Mouse (Mus musculus) lung, postnatal 36 days (tissue): ENCODE data around the gene Sh3bp2.
"Not testable (repeated sequence)": the region's sequence is repeated elsewhere in the genome, so short reads cannot be mapped to it uniquely, and the experiment has no call there.

Experiments used
- DNase-seq: peaks from one replicate; pipeline ENCODE4 v3.0.0; 2022; ENCODE audit warnings: mixed read lengths

Sh3bp2 gene

DNA sequence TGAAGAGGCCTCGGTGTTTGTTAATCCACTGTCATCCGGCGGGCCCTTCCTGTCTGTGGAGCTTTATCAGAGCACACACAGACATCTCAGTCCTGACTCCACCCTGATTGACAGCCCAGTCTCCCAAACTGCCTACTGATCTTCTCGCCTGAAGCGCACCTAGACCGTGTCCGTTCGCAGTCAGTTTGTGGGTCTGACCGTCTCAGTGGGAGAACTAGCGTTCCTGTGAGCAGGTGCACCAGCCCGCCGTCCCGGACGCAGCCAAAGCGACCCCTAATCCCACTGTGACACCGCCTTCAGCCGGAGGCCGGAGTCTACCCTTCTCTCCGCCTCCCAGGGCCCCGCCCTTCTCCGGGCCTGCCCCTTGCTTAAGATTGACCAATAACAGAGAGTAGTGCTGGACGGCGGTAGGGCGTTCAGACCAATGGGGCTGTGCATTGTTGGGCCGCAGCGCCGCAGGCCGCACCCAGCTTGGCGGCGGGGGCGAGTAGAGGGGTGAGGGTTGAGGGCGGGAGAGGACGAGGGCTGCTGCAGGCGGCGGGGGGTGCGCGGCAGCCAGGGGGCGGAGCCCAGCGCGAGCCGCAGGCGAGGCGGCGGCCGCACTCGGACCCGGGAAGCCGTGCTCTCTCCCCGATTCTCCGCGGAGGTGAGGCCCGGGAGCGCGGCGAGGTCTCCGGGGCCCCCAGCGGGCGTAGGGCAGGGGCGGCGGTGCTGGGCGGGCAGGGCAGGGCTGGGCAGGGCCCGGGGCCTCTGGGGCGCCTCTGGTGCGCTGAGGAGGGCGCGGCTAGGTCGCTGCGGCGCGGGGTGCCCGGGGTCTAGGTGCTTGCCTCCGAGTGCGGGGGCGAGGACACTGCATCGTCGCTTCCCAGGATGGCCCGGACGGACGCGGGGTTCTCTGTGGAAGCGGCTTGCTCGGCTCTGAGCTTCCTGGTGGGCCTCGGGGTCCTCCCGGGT is 47.9 kb downstream of the Sh3bp2 start, which contains the start of gene Add1:
Gene Add1 (plus strand): TSS at position 397 of the 954 bp plus-strand sequence.
- DNase-seq = peak; percentile 97

DNA sequence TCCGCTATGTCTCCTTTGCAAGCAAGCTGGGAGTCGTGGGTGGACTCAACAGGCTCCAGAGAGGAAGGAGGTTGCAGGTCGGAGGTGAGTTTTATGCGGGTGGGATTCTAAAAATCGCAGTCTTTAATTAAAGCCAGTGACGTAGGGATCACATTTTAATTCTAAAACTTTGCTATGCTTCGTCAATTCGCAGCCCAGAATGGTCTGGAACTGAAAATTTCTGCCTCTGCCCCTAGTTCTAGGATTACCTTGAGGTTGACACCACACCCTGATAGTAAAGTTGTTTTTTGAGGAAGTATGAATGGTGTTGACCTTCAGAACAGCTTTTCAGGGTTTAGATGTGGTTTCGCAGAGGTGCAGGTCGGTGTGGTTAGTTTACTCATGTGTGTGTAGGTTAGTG is 49.1 kb downstream of the Sh3bp2 start:
- DNase-seq = peak; percentile 18

DNA sequence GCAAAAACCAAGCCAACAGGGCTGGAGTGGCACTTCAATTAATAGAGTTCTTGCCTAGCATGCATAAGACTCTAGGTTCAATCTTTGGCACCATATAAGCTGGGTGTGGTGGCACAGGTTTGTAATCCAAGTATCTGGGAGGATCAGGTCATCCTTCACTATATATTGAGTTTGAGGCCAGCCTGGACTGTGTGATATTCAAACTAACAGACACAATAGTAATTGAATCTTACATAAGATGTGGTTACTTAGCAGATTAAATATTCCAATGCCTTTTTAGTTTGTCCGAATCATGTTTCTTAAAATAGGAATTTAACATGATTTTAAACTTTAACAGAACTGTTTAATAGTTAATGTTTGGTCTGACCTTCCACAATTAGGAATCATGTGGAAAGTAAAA is 50.6 kb downstream of the Sh3bp2 start:
- DNase-seq = no peak

DNA sequence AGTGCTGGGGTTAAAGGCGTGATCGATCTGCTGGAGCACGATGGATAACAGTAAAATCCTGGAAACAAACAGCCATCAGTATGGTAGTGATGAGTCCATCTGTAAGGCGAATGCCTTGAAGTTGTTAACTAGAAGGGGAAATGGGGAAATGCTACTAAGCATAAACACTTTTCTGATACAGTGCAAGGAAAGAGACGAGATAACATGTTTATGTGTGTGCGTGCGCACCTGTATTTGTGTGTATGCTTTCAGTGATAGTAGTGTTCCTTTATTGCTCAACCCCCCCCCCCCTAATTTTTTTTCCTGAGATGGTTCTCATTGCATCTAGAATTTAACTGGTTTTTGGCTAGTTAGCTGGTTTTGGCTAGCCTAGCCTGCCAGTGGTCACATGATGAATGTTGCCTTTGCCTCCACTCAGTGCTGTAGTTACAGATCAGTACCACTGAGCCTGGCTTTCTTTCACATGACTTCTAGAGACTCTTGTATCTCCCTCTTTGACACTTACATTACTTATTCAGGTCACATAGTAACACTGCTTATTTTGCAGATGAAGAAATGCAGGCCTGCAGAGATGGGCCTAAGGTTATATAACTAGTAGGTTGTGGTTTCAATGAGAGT is 52.5 kb downstream of the Sh3bp2 start:
- DNase-seq = no peak

DNA sequence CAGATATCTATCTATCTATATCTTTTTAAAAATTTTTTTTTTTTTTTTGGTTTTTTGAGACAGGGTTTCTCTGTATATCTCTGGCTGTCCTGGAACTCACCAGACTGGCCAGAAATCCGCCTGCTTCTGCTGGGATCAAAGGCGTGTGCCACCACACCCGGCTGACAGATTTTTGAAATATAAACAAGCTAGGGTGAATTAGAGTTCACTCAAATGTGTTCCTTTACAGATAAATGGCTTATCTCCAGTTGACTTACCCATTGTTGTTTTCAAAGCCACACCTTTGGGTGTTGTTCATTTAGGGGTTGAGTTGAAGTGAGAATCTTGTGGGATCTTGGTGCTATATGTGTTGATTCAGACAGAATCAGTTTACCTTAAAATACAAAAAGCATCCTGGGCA is 53.7 kb downstream of the Sh3bp2 start:
- DNase-seq = peak; percentile 24

DNA sequence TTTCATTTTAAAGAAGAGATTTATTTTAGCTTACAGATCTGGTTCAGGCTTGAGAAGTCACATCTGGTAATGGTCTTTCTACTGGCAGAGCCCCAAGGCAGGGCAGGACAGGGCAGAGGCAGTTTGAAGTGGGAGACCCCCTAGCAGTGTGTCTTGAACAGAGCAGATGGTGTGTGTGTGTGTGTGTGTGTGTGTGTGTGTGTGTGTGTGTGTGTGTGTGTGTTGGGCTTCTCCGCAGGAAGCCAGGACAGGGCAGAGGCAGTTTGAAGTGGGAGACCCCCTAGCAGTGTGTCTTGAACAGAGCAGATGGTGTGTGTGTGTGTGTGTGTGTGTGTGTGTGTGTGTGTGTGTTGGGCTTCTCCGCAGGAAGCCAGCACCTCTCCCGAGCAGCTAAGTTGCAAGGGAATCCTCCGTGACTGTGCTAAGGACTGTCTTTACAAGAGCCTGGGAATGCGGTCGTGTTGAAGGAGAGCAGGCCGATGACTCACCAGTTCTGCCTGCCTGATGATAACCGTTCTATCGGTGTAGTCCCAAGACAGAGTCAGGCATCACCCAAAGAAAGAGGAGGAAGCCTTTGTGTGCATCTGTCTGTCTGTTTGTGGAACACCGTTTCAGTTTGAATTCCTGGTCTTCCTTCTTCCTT is 56.2 kb downstream of the Sh3bp2 start:
- DNase-seq = peak; percentile 27

DNA sequence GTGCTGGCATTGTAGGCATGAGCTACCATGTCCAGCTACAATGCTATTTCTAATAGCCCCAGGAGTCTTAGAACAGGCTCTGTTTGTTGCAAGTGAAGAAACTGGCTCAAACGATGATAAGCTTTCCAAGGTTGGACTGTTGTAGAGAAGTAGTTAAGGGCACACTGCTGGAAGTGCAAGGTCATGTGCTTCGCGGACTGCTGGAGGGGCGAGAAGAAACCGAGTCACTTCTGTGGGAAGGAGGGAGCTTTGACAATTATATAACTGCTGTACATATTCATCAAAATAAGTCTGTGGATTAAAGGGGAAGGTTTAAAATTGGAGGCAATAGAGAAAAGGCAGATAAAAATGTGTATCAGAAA is 56.7 kb downstream of the Sh3bp2 start:
- DNase-seq = no peak

DNA sequence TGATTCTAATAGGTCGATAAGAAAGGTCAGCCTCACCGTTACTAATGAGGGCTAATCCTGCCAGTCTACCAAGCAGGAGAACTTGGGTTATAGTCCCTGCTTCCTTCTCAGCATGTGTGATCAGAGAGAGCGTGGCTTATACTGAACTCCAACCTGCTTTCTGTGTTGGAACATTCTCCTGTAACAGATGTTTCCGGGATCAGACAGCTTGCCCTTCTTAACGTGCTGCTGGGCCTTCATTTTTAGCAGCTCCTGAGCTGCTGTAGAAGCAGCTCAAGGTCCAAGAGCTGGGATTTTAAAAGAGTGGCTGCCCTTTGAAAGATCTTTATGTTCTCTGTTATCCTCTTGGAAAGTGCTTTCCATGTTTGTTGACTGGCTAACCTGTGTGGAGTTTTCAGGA is 59.6 kb downstream of the Sh3bp2 start:
- DNase-seq = no peak

DNA sequence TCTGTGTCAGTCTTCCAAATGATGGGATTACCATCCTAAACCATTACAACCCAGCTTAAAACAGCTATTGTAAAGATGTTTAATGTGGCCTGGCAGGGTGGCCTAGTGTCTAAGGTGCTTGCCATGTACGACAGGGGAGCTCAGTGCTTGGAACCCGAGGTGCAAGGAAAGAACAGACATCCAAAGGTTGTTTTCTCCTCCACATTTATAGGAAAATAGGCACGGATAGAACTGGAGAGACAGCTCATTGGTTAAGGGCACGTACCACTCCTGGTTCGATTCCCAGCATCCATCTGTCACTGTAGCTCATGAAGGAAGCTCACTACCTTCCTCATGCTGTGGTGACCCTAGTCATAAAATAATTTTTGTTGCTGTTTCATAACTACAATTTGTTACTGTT is 62.2 kb downstream of the Sh3bp2 start:
- no peak for DNase-seq

DNA sequence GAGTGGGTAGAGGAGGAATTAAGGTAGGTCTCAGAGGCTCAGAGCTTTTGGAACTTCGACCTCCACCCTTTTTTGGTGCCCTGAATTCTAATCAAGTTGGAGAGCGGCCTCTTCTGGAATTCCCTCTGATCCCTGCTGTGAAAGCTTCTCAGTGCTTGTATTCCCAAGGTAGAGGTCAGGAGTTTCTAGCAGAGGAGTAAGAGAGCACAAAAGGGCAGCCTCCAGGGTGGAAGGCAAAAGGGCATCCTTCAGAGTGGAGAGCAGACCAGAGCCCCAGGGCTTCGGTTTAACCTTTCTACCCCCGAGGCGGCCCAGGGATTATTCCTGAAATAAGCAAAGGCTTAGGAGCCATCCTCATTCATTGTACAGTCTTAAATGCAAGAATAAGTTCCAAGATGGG is 64.4 kb downstream of the Sh3bp2 start:
- no peak for DNase-seq

DNA sequence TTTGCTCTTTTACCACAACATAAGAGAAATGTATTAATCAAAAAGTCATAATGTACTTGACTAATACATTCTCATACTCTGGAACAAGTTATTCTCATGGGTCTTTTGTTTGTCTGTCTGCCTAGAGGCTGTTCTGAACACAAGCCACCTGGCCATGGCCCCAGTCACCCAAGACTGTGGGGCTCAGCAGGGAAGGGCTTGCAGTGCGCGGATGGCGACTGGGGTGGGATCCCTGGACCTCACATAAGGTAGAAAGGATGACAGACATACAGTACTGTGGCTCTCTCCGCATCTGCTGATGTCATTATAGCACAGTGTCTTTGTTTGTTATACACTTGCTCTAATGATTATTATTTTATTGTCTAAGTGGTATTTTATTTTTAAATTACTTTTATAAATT is 65.1 kb downstream of the Sh3bp2 start:
- no peak for DNase-seq

DNA sequence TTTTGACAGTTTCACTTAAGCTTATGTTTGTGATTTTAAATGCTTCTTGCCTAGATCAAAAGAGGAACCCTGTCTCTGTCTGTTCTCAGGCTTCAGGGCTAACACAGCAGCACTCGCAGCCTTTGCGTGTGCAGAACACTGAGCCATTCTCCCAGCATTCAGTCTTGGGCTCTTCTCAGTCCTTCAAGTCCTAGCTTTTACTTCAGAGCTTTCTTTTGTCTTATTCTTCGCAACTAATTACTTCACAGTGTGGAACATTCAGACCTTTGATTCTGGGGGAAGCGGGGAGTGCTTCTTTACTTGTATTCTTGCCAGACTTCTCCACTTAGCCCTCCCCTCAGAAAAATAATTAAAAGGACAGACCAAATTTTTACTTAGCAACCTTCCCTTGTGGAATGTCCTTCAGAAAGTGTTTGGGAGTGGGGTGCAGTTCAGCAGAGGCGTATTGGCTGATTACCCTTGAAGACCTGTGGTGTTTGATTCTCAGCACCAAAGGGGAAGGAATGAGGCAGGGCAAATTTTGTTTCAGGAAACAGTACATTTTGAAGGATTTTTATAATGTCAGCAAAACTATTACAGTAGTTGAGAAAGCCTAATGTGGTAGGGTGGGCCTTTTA is 65.9 kb downstream of the Sh3bp2 start:
- DNase-seq = no peak

DNA sequence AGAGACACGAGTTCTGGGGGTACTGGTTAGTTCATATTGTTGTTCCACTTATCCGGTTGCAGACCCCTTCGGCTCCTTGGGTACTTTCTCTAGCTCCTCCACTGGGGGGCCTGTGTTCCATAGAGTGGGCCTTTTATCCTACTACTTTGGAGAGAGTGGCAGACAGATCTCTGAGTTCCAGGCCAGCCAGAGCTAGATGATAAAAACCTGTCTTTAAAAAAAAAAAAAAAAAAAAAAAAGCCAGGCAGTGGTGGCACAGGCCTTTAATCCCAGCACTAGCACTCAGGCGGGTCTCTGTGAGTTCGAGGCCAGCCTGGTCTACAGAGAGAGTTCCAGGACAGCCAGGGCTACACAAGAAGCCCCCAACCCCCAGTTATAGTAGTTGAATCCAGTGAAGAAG is 66.6 kb downstream of the Sh3bp2 start:
- DNase-seq = not testable (repeated sequence)

DNA sequence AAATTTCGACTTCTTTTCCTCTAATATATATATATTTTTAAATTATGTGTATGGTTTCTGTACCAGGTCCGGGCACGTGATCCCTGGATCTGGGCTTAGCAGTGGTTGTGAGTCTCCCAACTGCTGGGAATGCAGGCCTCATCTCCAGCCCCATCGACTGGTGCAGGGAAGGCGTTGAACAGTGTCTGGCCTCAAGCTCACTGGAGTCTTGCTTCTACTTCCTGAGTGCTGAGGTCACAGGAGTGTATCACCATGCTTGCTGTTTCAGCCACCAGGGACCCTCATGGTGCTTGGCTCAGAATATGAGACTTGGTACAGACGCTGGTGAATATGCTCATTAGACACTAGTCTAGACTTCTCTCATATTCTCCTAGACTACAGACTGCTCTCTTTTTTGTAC is 67.0 kb downstream of the Sh3bp2 start:
- DNase-seq = no peak

DNA sequence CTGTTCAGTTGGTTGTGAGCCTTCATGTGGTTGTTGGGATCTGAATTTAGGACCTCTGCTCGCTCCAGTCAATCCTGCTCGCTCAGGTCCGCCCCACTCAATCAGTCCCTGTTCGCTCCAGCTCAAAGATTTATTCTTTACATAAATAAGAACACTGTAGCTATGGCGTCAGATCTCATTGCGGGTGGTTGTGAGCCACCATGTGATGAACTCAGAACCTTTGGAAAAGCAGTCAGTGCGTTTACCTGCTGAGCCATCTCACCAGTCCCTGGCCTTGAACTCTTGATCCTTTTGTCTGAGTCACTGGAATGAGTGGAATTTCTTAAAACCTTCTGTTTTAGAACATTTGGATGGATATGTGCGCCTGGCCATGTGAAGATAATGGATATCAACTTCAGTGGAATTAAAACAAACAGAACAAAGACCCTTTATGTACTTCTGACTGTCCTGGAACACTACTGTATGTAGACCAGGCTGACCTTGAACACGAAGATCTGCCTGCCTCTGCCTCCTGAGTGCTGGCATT is 67.6 kb downstream of the Sh3bp2 start:
- no peak for DNase-seq

DNA sequence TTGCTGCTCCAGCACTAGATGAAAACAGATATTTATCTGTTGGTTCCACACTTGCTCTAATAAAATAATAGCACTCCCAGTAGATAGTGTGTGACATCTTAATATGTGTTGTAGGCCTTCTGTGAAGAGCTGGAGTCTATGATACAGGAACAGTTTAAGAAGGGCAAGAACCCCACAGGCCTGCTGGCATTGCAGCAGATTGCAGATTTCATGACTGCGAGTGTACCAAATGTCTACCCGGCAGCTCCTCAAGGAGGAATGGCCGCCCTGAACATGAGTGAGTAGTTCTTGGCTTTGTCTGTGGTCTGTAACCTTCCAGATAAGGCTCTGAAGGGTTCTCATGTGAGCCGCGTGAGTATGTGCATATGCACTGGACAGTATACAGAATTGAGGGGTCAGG is 78.9 kb downstream of the Sh3bp2 start:
- no peak for DNase-seq

DNA sequence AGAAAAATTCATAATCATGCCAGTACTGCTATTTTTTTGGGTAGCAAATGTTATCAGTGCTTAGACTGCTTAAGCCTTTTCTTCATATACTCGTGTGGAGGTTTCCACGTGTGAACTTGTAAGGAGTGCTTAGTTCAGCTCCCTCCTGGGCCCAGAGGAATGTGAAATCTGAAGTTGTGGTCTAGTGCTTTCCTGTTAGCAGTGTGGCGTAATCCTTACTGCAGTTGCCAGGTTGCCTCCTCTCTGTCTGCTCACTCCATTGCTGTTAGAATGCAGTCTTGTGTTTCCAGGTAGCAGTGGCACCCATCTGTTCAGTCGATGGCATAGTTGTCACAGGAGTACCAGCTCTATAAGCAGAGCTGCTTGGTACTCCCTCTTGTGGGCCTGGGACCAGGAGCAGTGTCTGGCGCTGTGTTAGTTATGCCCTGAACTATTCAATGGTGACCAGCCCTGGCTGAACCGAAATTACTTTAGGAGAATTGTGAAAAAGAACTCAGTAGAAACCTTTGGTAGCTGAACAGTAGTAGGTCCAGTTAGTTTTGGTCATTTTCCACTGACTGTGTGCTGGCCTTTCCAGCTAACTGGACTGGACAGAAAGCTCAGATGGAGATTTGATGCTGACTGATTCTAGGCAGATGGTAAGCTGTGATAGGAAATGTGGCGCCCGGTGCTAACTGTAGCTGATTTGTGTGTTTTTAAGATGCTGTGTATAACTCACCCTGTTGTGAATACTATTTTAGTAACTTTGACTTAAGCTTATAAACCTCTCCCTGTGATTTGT is 81.7 kb downstream of the Sh3bp2 start:
- DNase-seq = peak; percentile 52

DNA sequence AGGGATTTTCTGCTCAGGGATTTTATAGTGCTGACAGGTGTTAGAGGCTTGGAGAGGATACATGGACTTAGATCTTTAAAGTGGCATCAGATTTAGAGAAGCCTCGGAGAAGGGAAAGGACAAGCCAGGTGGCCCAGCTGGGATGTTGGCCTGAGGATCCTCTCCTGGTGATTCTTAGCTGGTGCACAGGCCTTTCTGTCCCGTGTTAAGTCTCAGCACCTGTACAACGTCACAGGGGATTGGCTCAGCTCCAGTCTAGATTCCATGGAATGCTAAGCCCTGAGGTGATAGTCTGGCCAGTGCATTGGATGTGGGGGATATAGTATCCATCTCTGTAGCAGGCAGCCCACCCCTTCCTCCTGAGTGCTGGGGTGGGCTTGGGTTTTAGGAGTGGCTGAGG is 82.6 kb downstream of the Sh3bp2 start:
- DNase-seq = no peak

DNA sequence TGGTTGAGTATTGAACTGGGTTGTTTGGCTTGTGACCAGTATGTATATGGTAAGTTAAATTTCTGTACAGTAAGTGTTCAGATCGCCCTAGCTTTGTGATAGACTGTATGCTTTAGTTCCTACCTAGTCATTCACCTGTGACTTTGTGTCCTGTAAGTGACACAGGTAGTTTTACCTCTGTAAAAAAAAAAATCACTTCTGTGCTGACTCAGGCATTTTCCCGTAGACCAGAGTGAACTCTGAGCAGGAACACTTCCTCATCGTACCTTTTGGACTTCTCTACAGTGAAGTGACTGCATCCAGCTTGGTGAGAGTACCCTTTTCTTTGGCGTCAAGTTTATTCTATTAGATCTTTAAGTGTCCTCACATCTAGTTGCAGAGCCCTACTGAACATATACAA is 84.3 kb downstream of the Sh3bp2 start:
- no peak for DNase-seq
